Mouse (Mus musculus): Measurements from ENCODE around the gene Stk39. TPM values are rescaled to one million over a fixed set of nuclear protein-coding genes. Genes with fewer than 3 reads are reported as not detected.

The Stk39 gene
- polyA plus RNA-seq, 1 experiment: 5.5 TPM

DNA sequence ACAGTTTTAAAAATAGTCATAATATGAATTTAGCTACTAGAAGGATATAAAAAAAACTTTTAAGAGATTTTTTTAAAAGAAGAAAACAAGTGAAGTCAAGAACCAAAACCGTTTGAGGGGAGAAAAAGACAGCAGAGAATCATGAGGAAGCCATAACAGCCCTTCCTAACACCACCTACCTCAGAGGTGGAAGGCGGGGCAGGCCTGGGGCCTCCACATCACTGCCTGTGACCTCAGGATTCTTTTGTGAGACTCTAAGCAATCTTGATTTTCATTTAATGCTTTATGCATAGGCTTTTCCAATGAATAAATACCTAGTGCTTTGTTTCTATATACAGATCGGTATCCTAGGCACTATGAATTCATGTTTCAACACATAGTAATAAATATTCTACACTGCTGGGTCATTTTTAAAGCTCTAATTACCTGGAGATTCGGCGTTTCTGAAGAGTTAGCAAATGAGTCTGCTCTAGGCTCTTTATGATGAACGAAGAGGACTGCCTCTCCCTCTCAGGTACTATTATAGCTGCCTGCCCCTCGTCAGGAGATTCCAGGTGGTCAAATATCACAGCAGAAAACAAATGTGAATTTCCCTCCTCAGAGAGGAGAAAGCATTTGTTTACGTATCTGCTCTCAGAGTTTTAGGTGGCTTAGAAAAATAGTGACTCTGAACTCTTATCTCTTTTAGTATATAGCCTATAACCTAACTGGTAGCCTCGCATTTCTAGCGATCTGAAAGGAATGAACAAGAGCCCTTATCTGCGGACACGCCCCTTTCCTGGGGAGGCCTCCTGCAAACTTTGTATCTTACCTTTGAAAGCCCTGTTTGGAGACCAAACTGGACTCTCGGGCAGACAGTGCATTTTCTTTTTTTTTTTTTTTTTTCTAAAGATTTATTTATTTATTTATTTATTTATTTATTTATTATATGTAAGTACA lies 78.2 kb downstream of the Stk39 start:
- no peaks in the 10 kb centered on the region for H3K27me3 ChIP-seq (ENCODE audit: control insufficient read depth, insufficient read depth, low read length)
- no peak for DNase-seq
- H3K36me3 ChIP-seq (ENCODE audit: control insufficient read depth, insufficient read depth, low read length): no peaks in the 10 kb centered on the region
- WGBS: 90% methylated on average over 13 of the region's 13 CpGs
- H3K27ac ChIP-seq (ENCODE audit: control insufficient read depth, insufficient read depth, low read length): no peak overlapping the region
- TF ChIP-seq POLR2A (IDR thresholded peaks at IDR 0.05; ENCODE audit: control insufficient read depth, extremely low read depth, insufficient read depth, low read length, poor library complexity): no peak
- no peak for TF ChIP-seq CTCF (IDR thresholded peaks at IDR 0.05; ENCODE audit: borderline replicate concordance, control insufficient read depth, extremely low read depth, insufficient read depth, low read length, poor library complexity)
- H3K4me3 ChIP-seq (ENCODE audit: control insufficient read depth, insufficient read depth, low read length): no peak overlapping the region
- no peaks in the 10 kb centered on the region for H3K4me1 ChIP-seq (replicated peaks; ENCODE audit: control insufficient read depth, insufficient read depth, low read length)

DNA sequence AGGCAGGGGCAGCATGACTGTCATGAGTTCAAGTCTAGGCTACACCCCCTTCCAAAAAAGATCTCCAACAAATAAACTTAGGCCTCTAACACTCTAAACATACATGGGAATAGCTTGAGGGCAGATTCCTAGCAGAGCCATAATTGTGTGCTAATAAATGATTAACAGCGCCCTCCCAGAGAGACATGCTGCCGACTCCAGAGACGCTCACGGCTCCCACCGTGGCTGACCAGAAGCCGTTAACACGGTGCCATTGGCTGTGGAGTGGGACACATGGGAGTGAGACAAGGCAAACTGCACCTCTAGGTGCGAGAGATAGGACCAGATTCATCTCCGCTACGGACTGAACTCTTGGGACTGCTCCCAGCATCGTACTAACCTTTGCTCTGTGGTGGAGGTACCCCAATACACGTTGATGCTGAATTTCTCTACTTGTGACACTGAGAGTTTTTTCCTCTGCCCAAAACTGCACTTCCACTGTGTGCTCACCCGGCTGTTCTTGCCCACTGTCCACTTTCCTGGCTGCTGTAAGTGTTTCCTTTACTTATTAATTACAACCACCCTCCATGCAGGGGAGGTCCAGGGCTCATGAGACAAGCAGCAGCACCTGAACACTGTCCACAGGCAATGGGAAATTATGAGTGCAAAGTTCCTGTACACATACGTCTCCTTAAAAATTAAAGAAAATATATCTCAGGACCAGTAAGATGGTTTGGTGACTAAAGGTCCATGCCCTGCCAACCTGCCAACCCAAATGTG lies 84.1 kb downstream of the Stk39 start:
- Histone ChIP-seq H3K4me1 (replicated peaks; ENCODE audit: control insufficient read depth, insufficient read depth, low read length) (peaks cover 6% of the 10 kb centered on the region), H3K27ac (ENCODE audit: control insufficient read depth, insufficient read depth, low read length) (no peak overlapping the region), H3K36me3 (ENCODE audit: control insufficient read depth, insufficient read depth, low read length) (no peaks in the 10 kb centered on the region), H3K27me3 (ENCODE audit: control insufficient read depth, insufficient read depth, low read length) (no peaks in the 10 kb centered on the region), H3K4me3 (ENCODE audit: control insufficient read depth, insufficient read depth, low read length) (no peak overlapping the region)
- WGBS: 97% methylated on average over 14 of the region's 14 CpGs
- DNase-seq: no peak
- no peak for TF ChIP-seq POLR2A (IDR thresholded peaks at IDR 0.05; ENCODE audit: control insufficient read depth, extremely low read depth, insufficient read depth, low read length, poor library complexity)
- no peak for TF ChIP-seq CTCF (IDR thresholded peaks at IDR 0.05; ENCODE audit: borderline replicate concordance, control insufficient read depth, extremely low read depth, insufficient read depth, low read length, poor library complexity)

GRCm38 (mm10) chr2:68386313-68386863 lies 85.7 kb downstream of the Stk39 start:
- Histone ChIP-seq H3K27me3 (ENCODE audit: control insufficient read depth, insufficient read depth, low read length) (no peaks in the 10 kb centered on the region), H3K36me3 (ENCODE audit: control insufficient read depth, insufficient read depth, low read length) (no peaks in the 10 kb centered on the region), H3K4me1 (replicated peaks; ENCODE audit: control insufficient read depth, insufficient read depth, low read length) (peaks cover 20% of the 10 kb centered on the region), H3K4me3 (ENCODE audit: control insufficient read depth, insufficient read depth, low read length) (no peak overlapping the region), H3K27ac (ENCODE audit: control insufficient read depth, insufficient read depth, low read length) (no peak overlapping the region)
- no peak for DNase-seq
- 96% methylated on average over 10 of the region's 10 CpGs for WGBS
- TF ChIP-seq POLR2A (IDR thresholded peaks at IDR 0.05; ENCODE audit: control insufficient read depth, extremely low read depth, insufficient read depth, low read length, poor library complexity) (no peak), CTCF (IDR thresholded peaks at IDR 0.05; ENCODE audit: borderline replicate concordance, control insufficient read depth, extremely low read depth, insufficient read depth, low read length, poor library complexity) (no peak)

DNA sequence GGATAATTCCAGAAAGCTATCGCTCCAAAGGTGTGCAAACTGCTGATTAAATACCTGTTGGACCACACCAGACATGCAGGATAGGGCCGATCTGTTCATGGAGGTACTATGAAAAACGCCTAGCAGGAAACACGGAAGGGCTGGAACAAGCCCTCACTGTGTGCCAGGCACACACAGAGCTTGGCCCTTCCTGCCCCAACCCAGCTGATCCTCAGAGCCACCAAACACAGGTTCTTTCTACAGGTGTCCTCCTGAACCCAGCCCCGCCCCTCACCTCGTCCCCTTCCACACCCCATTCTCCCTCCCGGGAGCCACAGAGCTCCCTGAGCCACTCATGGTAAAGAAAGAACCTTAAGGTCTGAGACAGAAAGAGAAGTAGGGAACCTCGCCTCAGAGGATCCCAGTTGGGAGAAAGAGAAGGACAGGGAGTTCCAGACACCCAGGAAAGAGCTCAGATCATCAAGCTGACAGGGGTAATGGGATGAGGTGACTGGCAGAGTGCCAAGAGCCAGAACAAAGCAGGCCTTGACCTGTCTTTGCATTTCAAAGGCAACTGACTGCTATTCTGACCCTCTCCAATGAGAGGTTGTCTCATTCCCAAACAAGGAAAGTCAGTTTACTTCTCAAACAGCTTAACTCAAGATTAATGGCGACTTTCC lies 86.3 kb downstream of the Stk39 start:
- Histone ChIP-seq H3K4me1 (replicated peaks; ENCODE audit: control insufficient read depth, insufficient read depth, low read length) (peaks cover 23% of the 10 kb centered on the region), H3K36me3 (ENCODE audit: control insufficient read depth, insufficient read depth, low read length) (no peaks in the 10 kb centered on the region), H3K27me3 (ENCODE audit: control insufficient read depth, insufficient read depth, low read length) (no peaks in the 10 kb centered on the region), H3K4me3 (ENCODE audit: control insufficient read depth, insufficient read depth, low read length) (no peak overlapping the region), H3K27ac (ENCODE audit: control insufficient read depth, insufficient read depth, low read length) (no peak overlapping the region)
- no peak for DNase-seq
- TF ChIP-seq CTCF (IDR thresholded peaks at IDR 0.05; ENCODE audit: borderline replicate concordance, control insufficient read depth, extremely low read depth, insufficient read depth, low read length, poor library complexity) (no peak), POLR2A (IDR thresholded peaks at IDR 0.05; ENCODE audit: control insufficient read depth, extremely low read depth, insufficient read depth, low read length, poor library complexity) (no peak)
- 92% methylated on average over 9 of the region's 9 CpGs for WGBS

DNA sequence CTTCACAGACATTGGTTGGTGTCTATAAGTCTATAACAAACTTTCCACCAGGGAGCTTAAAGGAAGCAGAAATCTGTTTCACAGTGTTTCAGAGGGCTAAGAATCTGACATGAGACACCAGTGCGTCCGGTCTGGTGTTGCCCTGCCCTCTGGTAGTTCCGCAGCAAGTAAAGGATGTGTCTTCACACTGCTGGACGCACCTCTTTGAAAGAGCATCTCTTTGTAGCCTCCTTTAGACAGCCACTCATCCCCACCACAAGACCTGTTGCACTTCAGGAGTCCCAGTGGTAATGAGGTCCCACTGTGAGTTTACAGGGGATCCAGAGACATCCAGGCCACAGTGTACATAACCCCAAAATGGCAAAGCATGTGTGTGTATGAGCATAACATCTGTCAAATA lies 88.1 kb downstream of the Stk39 start:
- no peak for TF ChIP-seq POLR2A (IDR thresholded peaks at IDR 0.05; ENCODE audit: control insufficient read depth, extremely low read depth, insufficient read depth, low read length, poor library complexity)
- TF ChIP-seq CTCF (IDR thresholded peaks at IDR 0.05; ENCODE audit: borderline replicate concordance, control insufficient read depth, extremely low read depth, insufficient read depth, low read length, poor library complexity): no peak
- Histone ChIP-seq H3K36me3 (ENCODE audit: control insufficient read depth, insufficient read depth, low read length) (no peaks in the 10 kb centered on the region), H3K4me3 (ENCODE audit: control insufficient read depth, insufficient read depth, low read length) (no peak overlapping the region), H3K27ac (ENCODE audit: control insufficient read depth, insufficient read depth, low read length) (no peak overlapping the region), H3K4me1 (replicated peaks; ENCODE audit: control insufficient read depth, insufficient read depth, low read length) (peaks cover 31% of the 10 kb centered on the region), H3K27me3 (ENCODE audit: control insufficient read depth, insufficient read depth, low read length) (no peaks in the 10 kb centered on the region)
- WGBS: 94% methylated on average over 4 of the region's 4 CpGs
- DNase-seq: no peak

Data from thymus, adult 2 months (tissue).